Mouse (Mus musculus) liver, embryonic 14.5 days (tissue): Measurements from ENCODE around the gene Crls1. TPM values are rescaled to one million over a fixed set of nuclear protein-coding genes. Genes with fewer than 3 reads are reported as not detected.

Experiments used
- ATAC-seq: fragments of 200-750 bp; cut with Nextera tagmentation; 2 replicates; pipeline ENCODE4 v1.8.0; 2017; ENCODE audit warnings: moderate number of reproducible peaks, mild to moderate bottlenecking, moderate library complexity; ENCODE audit not compliant: insufficient read depth
- DNase-seq, 3 experiments: peaks; one replicate each; pipeline ENCODE4 v3.0.0-alpha.2; 2012 to 2013; ENCODE audit warnings: low read depth in 3 of 3, low spot score in 3 of 3
- H3K27ac ChIP-seq: fragments of 300-500 bp; sonication (generic); 2 replicates; pipeline ENCODE4 v1.5.1; 2014; ENCODE audit warnings: moderate library complexity, mild to moderate bottlenecking, control low read depth, inconsistent platforms
- H3K27me3 ChIP-seq: fragments of 300-500 bp; sonication (generic); 2 replicates; pipeline ENCODE4 v1.6.1; 2014; ENCODE audit warnings: mild to moderate bottlenecking, low read length, moderate library complexity; ENCODE audit not compliant: control insufficient read depth, insufficient read depth
- H3K36me3 ChIP-seq: fragments of 300-500 bp; sonication (generic); replicated peaks from 2 replicates; pipeline ENCODE4 v1.6.1; 2014; ENCODE audit warnings: low read depth; ENCODE audit not compliant: control insufficient read depth, insufficient read depth
- H3K4me1 ChIP-seq, 2 experiments: fragments of 200-500 bp in 1 of 2; fragments of 300-500 bp in 1 of 2; sonication (generic) in 1 of 2; replicated peaks; 2 replicates each; pipeline ENCODE4 v1.6.1; 2012 to 2014; ENCODE audit warnings: antibody characterized with exemption in 1 of 2, inconsistent platforms in 1 of 2, low read length in 1 of 2; ENCODE audit not compliant: control insufficient read depth in 2 of 2, insufficient read depth in 2 of 2
- H3K4me2 ChIP-seq: fragments of 300-500 bp; sonication (generic); 2 replicates; pipeline ENCODE4 v1.6.1; 2014; ENCODE audit warnings: low read depth, mild to moderate bottlenecking, control low read depth, moderate library complexity
- H3K4me3 ChIP-seq, 2 experiments: fragments of 200-500 bp in 1 of 2; fragments of 300-500 bp in 1 of 2; sonication (generic) in 1 of 2; 2 replicates each; pipeline ENCODE4 v1.5.1; 2012 to 2014; ENCODE audit warnings: low read depth in 2 of 2, low read length in 2 of 2, mild to moderate bottlenecking in 2 of 2, control low read depth in 1 of 2, inconsistent platforms in 1 of 2, moderate library complexity in 1 of 2; ENCODE audit not compliant: insufficient read depth in 1 of 2
- H3K9ac ChIP-seq: fragments of 300-500 bp; sonication (generic); replicated peaks from 2 replicates; pipeline ENCODE4 v1.6.1; 2014; ENCODE audit warnings: mild to moderate bottlenecking, control low read depth, moderate library complexity
- H3K9me3 ChIP-seq: fragments of 300-500 bp; sonication (generic); 2 replicates; pipeline ENCODE4 v1.6.1; 2016; ENCODE audit warnings: low read length, mixed read lengths; ENCODE audit not compliant: control insufficient read depth
- CTCF ChIP-seq: IDR thresholded peaks from 2 replicates; pipeline ENCODE4 v1.5.1; 2016; ENCODE audit warnings: antibody characterized with exemption, low read depth, control low read depth
- EP300 ChIP-seq: IDR thresholded peaks from 2 replicates; pipeline ENCODE4 v1.6.1; 2016; ENCODE audit warnings: antibody characterized with exemption, low read depth
- WGBS: fragments of 180-500 bp; shearing (Covaris S2); extraction: QIAGEN DNeasy Blood & Tissue Kit; methylation state at CpG from one replicate; pipeline ENCODE4 v1.1.7; 2014; ENCODE audit not compliant: insufficient replicate concordance; 5-methylcytosine and 5-hydroxymethylcytosine counted together
- polyA plus RNA-seq, 2 experiments: library from polyadenylated mRNA; depleted of rRNA in 1 of 2; stranded (reverse) in 1 of 2; unstranded in 1 of 2; fragments of >200 nt; fragmentation: Nextera tagmentation in 1 of 2; extraction: Ambion mirVana in 1 of 2; gene quantifications; 2 replicates each; pipeline versions ENCODE4 v1.2.1 to v1.2.3; 2012 to 2014

The Crls1 gene
- polyA plus RNA-seq, 2 experiments: 9.0 to 10.1 TPM

GRCm38 (mm10) chr2:132900596-132900995 lies 54.1 kb downstream of the Crls1 start:
- Histone ChIP-seq H3K9ac (no peak overlapping the region), H3K4me3 (no peak overlapping the region), H3K4me2 (no peak overlapping the region), H3K4me1 (no peaks in the 10 kb centered on the region), H3K27me3 (no peaks in the 10 kb centered on the region; the same call in 1 of the 2 replicates), H3K9me3 (no peaks in the 10 kb centered on the region), H3K27ac (no peak overlapping the region), H3K36me3 (no peaks in the 10 kb centered on the region)
- WGBS: 41% methylated on average over 1 of the region's 1 CpGs
- DNase-seq: no peak
- no peak for TF ChIP-seq EP300
- no peak for TF ChIP-seq CTCF
- ATAC-seq: no peak

GRCm38 (mm10) chr2:132901636-132902035 lies 55.2 kb downstream of the Crls1 start:
- no peak for TF ChIP-seq EP300
- no peak for TF ChIP-seq CTCF
- Histone ChIP-seq H3K4me3 (no peak overlapping the region), H3K4me1 (no peaks in the 10 kb centered on the region), H3K36me3 (no peaks in the 10 kb centered on the region), H3K27ac (no peak overlapping the region), H3K4me2 (no peak overlapping the region), H3K27me3 (no peaks in the 10 kb centered on the region; the same call in 1 of the 2 replicates), H3K9me3 (no peaks in the 10 kb centered on the region), H3K9ac (no peak overlapping the region)
- WGBS: 55% methylated on average over 4 of the region's 4 CpGs
- ATAC-seq (no peak), DNase-seq (no peak)

- WGBS: 54% methylated on average over 4 of the region's 4 CpGs
- DNase-seq (no peak), ATAC-seq (no peak)
- Histone ChIP-seq H3K4me1 (no peaks in the 10 kb centered on the region), H3K27me3 (no peaks in the 10 kb centered on the region; the same call in 1 of the 2 replicates), H3K9me3 (no peaks in the 10 kb centered on the region), H3K4me3 (no peak overlapping the region), H3K4me2 (no peak overlapping the region), H3K36me3 (no peaks in the 10 kb centered on the region), H3K9ac (no peak overlapping the region), H3K27ac (no peak overlapping the region)
- TF ChIP-seq CTCF (no peak), EP300 (no peak)
Measured at GRCm38 (mm10) chr2:132902056-132902455, 55.6 kb downstream of the Crls1 start.

GRCm38 (mm10) chr2:132903498-132903897 lies 57.0 kb downstream of the Crls1 start:
- peak; percentile 14 to 30 (median 17) for DNase-seq
- Histone ChIP-seq H3K4me2 (no peak overlapping the region), H3K9ac (no peak overlapping the region), H3K9me3 (no peaks in the 10 kb centered on the region), H3K4me3 (no peak overlapping the region), H3K4me1 (no peaks in the 10 kb centered on the region), H3K27me3 (no peaks in the 10 kb centered on the region; the same call in 1 of the 2 replicates), H3K27ac (no peak overlapping the region), H3K36me3 (no peaks in the 10 kb centered on the region)
- TF ChIP-seq EP300 (no peak), CTCF (peak; percentile 72)
- WGBS: 26% methylated on average over 3 of the region's 3 CpGs
- ATAC-seq: no peak

- H3K27me3 ChIP-seq: no peaks in the 10 kb centered on the region; the same call in 1 of the 2 replicates
- no peaks in the 10 kb centered on the region for H3K9me3 ChIP-seq
- H3K9ac ChIP-seq: no peak overlapping the region
- no peak overlapping the region for H3K4me2 ChIP-seq
- ATAC-seq (no peak), DNase-seq (no peak)
- H3K4me1 ChIP-seq: no peaks in the 10 kb centered on the region
- whole genome bisulfite sequencing: 46% methylated on average over 2 of the region's 2 CpGs
- no peak overlapping the region for H3K27ac ChIP-seq
- H3K36me3 ChIP-seq: no peaks in the 10 kb centered on the region
- H3K4me3 ChIP-seq: no peak overlapping the region
- TF ChIP-seq EP300 (no peak), CTCF (no peak)
Measured at GRCm38 (mm10) chr2:132904961-132905360, 58.5 kb downstream of the Crls1 start.
